ENCODE assay signal across 8 mouse cellular contexts in the genomic region with DNA sequence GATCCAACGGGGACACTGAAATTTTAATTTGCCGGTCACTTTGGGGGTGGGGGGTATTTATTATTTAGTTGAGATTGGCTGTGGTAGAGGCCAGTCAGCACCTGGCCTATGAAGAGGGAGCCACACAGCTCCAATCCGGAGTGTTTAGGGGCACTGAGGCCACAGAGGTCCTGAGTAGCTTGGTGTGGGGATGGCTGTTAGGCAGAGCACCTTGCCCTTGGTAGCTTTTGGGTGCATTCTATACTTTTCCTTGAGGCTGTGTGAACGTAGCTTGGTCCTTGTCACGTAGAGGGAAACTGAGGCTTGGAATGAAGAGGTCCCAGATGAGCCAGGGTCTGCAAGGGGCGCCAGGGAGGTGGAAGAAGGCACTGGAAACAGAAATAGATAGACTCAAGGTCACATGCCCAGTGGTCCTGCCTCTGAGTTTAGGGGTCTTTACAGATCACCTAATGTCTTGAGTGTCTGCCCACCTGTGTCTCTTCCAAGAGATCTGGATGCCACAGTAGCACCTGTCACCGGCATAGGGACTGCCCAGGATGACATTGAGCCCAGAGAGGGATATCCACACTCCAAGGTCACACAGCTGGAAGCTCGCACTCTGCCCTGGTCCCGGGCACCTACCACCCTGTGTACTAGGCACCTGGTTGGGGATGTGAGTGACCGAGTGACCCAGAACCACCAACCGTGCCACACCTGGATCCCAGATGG. TPM values are rescaled to one million over a fixed set of nuclear protein-coding genes. Genes with fewer than 3 reads are reported as not detected.
A peak's percentile ranks its signal among the peaks of the same experiment; 100 is the strongest.
DNase-seq lines count a peak whose midpoint lies in the region; ATAC-seq lines count a peak whose summit lies in the region.

No protein-coding gene starts in this region.

- H3K27me3 ChIP-seq in kidney, embryonic 16.5 days (ENCODE audit: insufficient read depth, low read length): no peaks in the 10 kb centered on the region
- H3K27me3 ChIP-seq in embryonic facial prominence, embryonic 11.5 days (ENCODE audit: control insufficient read depth, insufficient read depth, low read length): peaks cover 13% of the 10 kb centered on the region
- H3K27me3 ChIP-seq in hindbrain, embryonic 15.5 days: peaks cover 17% of the 10 kb centered on the region
- H3K27me3 ChIP-seq in midbrain, embryonic 16.5 days (ENCODE audit: control insufficient read depth, insufficient read depth, low read depth, low read length): peaks cover 17% of the 10 kb centered on the region

- H3K4me2 ChIP-seq in kidney, embryonic 16.5 days (replicated peaks; ENCODE audit: low read depth, low read length): peak overlapping the region; percentile 89
- peak overlapping the region; percentile 91 for H3K4me2 ChIP-seq in embryonic facial prominence, embryonic 11.5 days (ENCODE audit: low read depth, low read length)
- H3K4me2 ChIP-seq in hindbrain, embryonic 15.5 days: peak overlapping the region; percentile 97
- peak overlapping the region; percentile 93 for H3K4me2 ChIP-seq in midbrain, embryonic 16.5 days (ENCODE audit: low read length)

- no peak for DNase-seq in kidney, postnatal 25 days
- no peak for DNase-seq in embryonic facial prominence, embryonic 11.5 days (ENCODE audit: low spot score)
- DNase-seq in thymus, postnatal 36 days: no peak
- no peak for DNase-seq in gastrocnemius, adult 8-10 months (ENCODE audit: low spot score in 2 of 2)
- DNase-seq in c-Kit-positive CD71-positive TER-119-positive erythroid progenitor cells, embryonic 14.5 days (ENCODE audit: low spot score): no peak

- peak overlapping the region; percentile 93 for H3K27ac ChIP-seq in kidney, embryonic 16.5 days (ENCODE audit: low read length)
- no peak overlapping the region for H3K27ac ChIP-seq in embryonic facial prominence, embryonic 11.5 days (replicated peaks; ENCODE audit: low read depth, low read length)
- H3K27ac ChIP-seq in hindbrain, embryonic 15.5 days (replicated peaks): peak overlapping the region; percentile 84; the same call in 1 of the 2 replicates
- no peak overlapping the region for H3K27ac ChIP-seq in midbrain, embryonic 16.5 days (ENCODE audit: low read length)

- ATAC-seq in kidney, embryonic 16.5 days (ENCODE audit: low FRiP score, low TSS enrichment): no peak
- no peak for ATAC-seq in embryonic facial prominence, embryonic 11.5 days (replicated peaks; ENCODE audit: insufficient number of reproducible peaks, low FRiP score, low TSS enrichment, low read depth)
- ATAC-seq in hindbrain, embryonic 15.5 days (ENCODE audit: low FRiP score, low read depth): no peak
- no peak for ATAC-seq in midbrain, embryonic 16.5 days

- peaks cover 11% of the 10 kb centered on the region for H3K36me3 ChIP-seq in kidney, embryonic 16.5 days (ENCODE audit: insufficient read depth, low read length)
- H3K36me3 ChIP-seq in embryonic facial prominence, embryonic 11.5 days (replicated peaks; ENCODE audit: control insufficient read depth, insufficient read depth, low read depth, low read length): peaks cover 3% of the 10 kb centered on the region
- peaks cover 5% of the 10 kb centered on the region for H3K36me3 ChIP-seq in hindbrain, embryonic 15.5 days
- H3K36me3 ChIP-seq in midbrain, embryonic 16.5 days (ENCODE audit: control insufficient read depth, insufficient read depth, low read length): peaks cover 3% of the 10 kb centered on the region

- peak overlapping the region; percentile 91 for H3K9ac ChIP-seq in kidney, embryonic 16.5 days (replicated peaks; ENCODE audit: low read length)
- peak overlapping the region; percentile 90 for H3K9ac ChIP-seq in embryonic facial prominence, embryonic 11.5 days (replicated peaks; ENCODE audit: low read length)
- peak overlapping the region; percentile 85 for H3K9ac ChIP-seq in hindbrain, embryonic 15.5 days
- peak overlapping the region; percentile 88 for H3K9ac ChIP-seq in midbrain, embryonic 16.5 days (ENCODE audit: low read depth, low read length)

- H3K4me1 ChIP-seq in kidney, embryonic 16.5 days (ENCODE audit: insufficient read depth, low read length): peaks cover 52% of the 10 kb centered on the region
- peaks cover 18% of the 10 kb centered on the region for H3K4me1 ChIP-seq in embryonic facial prominence, embryonic 11.5 days (ENCODE audit: control insufficient read depth, insufficient read depth, low read length)
- H3K4me1 ChIP-seq in hindbrain, embryonic 15.5 days (replicated peaks): peaks cover 64% of the 10 kb centered on the region
- peaks cover 39% of the 10 kb centered on the region for H3K4me1 ChIP-seq in midbrain, embryonic 16.5 days (ENCODE audit: control insufficient read depth, insufficient read depth, low read length)

- WGBS in kidney, embryonic 16.5 days: 55% methylated on average over 11 of the region's 11 CpGs
- 55% methylated on average over 11 of the region's 11 CpGs for WGBS in embryonic facial prominence, embryonic 11.5 days
- 64% methylated on average over 11 of the region's 11 CpGs for WGBS in hindbrain, embryonic 15.5 days
- WGBS in midbrain, embryonic 16.5 days: 61% methylated on average over 11 of the region's 11 CpGs

- H3K4me3 ChIP-seq in kidney, embryonic 16.5 days (ENCODE audit: low read length): peak overlapping the region; percentile 77
- H3K4me3 ChIP-seq in embryonic facial prominence, embryonic 11.5 days (ENCODE audit: low read depth, low read length): peak overlapping the region; percentile 82
- H3K4me3 ChIP-seq in hindbrain, embryonic 15.5 days: peak overlapping the region; percentile 96
- peak overlapping the region; percentile 90 for H3K4me3 ChIP-seq in midbrain, embryonic 16.5 days (ENCODE audit: low read depth, low read length)

- no peaks in the 10 kb centered on the region for H3K9me3 ChIP-seq in kidney, embryonic 16.5 days (ENCODE audit: low read length)
- H3K9me3 ChIP-seq in embryonic facial prominence, embryonic 11.5 days (replicated peaks; ENCODE audit: control insufficient read depth, low read length): no peaks in the 10 kb centered on the region
- no peaks in the 10 kb centered on the region for H3K9me3 ChIP-seq in hindbrain, embryonic 15.5 days
- no peaks in the 10 kb centered on the region for H3K9me3 ChIP-seq in midbrain, embryonic 16.5 days (replicated peaks; ENCODE audit: control insufficient read depth, low read length, poor library complexity, severe bottlenecking)

RNA-seq across cellular contexts. Expression of a gene that starts 4.0 kb away (rescaled TPM):
- polyA plus RNA-seq in kidney, embryonic 16.5 days (2015; fragmentation: Nextera tagmentation; extraction: Ambion mirVana): 24.4 and 25.2 TPM in 2 replicates
- 4.9 and 5.5 TPM in 2 replicates for polyA plus RNA-seq in embryonic facial prominence, embryonic 11.5 days (2014; fragmentation: Nextera tagmentation; extraction: Ambion mirVana)
- 15.3 and 16.2 TPM in 2 replicates for polyA plus RNA-seq in hindbrain, embryonic 15.5 days (2015; fragmentation: Nextera tagmentation; extraction: Ambion mirVana)
- 11.3 and 12.6 TPM in 2 replicates for polyA plus RNA-seq in midbrain, embryonic 16.5 days (2015; fragmentation: Nextera tagmentation; extraction: Ambion mirVana)
- 10 to 100 TPM; 24.8 to 28.9 (median 25.5) TPM for total RNA-seq in gastrocnemius, adult 8-10 months (2022)

RNA-seq across cellular contexts. Expression of a gene that starts 28.7 kb away (rescaled TPM):
- polyA plus RNA-seq in kidney, embryonic 16.5 days (2015; fragmentation: Nextera tagmentation; extraction: Ambion mirVana): 51.0 and 56.2 TPM in 2 replicates
- polyA plus RNA-seq in embryonic facial prominence, embryonic 11.5 days (2014; fragmentation: Nextera tagmentation; extraction: Ambion mirVana): 36.1 and 46.5 TPM in 2 replicates
- 52.2 and 61.2 TPM in 2 replicates for polyA plus RNA-seq in hindbrain, embryonic 15.5 days (2015; fragmentation: Nextera tagmentation; extraction: Ambion mirVana)
- polyA plus RNA-seq in midbrain, embryonic 16.5 days (2015; fragmentation: Nextera tagmentation; extraction: Ambion mirVana): 49.7 and 52.2 TPM in 2 replicates
- total RNA-seq in gastrocnemius, adult 8-10 months (2022): 10 to 100 TPM; 14.0 to 19.0 (median 16.2) TPM

RNA-seq across cellular contexts. Expression of a gene that starts 33.3 kb away (rescaled TPM):
- polyA plus RNA-seq in kidney, embryonic 16.5 days (2015; fragmentation: Nextera tagmentation; extraction: Ambion mirVana): 195 and 207 TPM in 2 replicates
- 191 and 192 TPM in 2 replicates for polyA plus RNA-seq in embryonic facial prominence, embryonic 11.5 days (2014; fragmentation: Nextera tagmentation; extraction: Ambion mirVana)
- polyA plus RNA-seq in hindbrain, embryonic 15.5 days (2015; fragmentation: Nextera tagmentation; extraction: Ambion mirVana): 248 and 259 TPM in 2 replicates
- 227 and 233 TPM in 2 replicates for polyA plus RNA-seq in midbrain, embryonic 16.5 days (2015; fragmentation: Nextera tagmentation; extraction: Ambion mirVana)
- 100 to 1,000 TPM; 197 to 233 (median 208) TPM for total RNA-seq in gastrocnemius, adult 8-10 months (2022)

RNA-seq across cellular contexts. Expression of a gene that starts 37.5 kb away (rescaled TPM):
- polyA plus RNA-seq in kidney, embryonic 16.5 days (2015; fragmentation: Nextera tagmentation; extraction: Ambion mirVana): 663 and 672 TPM in 2 replicates
- 417 and 424 TPM in 2 replicates for polyA plus RNA-seq in embryonic facial prominence, embryonic 11.5 days (2014; fragmentation: Nextera tagmentation; extraction: Ambion mirVana)
- 532 and 536 TPM in 2 replicates for polyA plus RNA-seq in hindbrain, embryonic 15.5 days (2015; fragmentation: Nextera tagmentation; extraction: Ambion mirVana)
- 535 and 543 TPM in 2 replicates for polyA plus RNA-seq in midbrain, embryonic 16.5 days (2015; fragmentation: Nextera tagmentation; extraction: Ambion mirVana)
- total RNA-seq in gastrocnemius, adult 8-10 months (2022): 1,000 to 10,000 TPM; 1,293 to 1,550 (median 1,345) TPM

RNA-seq across cellular contexts. Expression of a gene that starts 40.3 kb away (rescaled TPM):
- 0.24 and 0.29 TPM in 2 replicates for polyA plus RNA-seq in kidney, embryonic 16.5 days (2015; fragmentation: Nextera tagmentation; extraction: Ambion mirVana)
- polyA plus RNA-seq in embryonic facial prominence, embryonic 11.5 days (2014; fragmentation: Nextera tagmentation; extraction: Ambion mirVana): 0.08 TPM in 2 replicates
- polyA plus RNA-seq in hindbrain, embryonic 15.5 days (2015; fragmentation: Nextera tagmentation; extraction: Ambion mirVana): 0.30 and 0.39 TPM in 2 replicates
- polyA plus RNA-seq in midbrain, embryonic 16.5 days (2015; fragmentation: Nextera tagmentation; extraction: Ambion mirVana): 0.24 and 0.33 TPM in 2 replicates
- under 1 TPM in 1 of 4 experiments, not detected in 3; 0.44 TPM for total RNA-seq in gastrocnemius, adult 8-10 months (2022)

Comparison
In these comparisons a context has a peak if more than half of its experiments do, and no peak if none do; other contexts are left out.
1. H3K27ac ChIP-seq: peak in kidney, embryonic 16.5 days (single experiment) and hindbrain, embryonic 15.5 days (single experiment); none in embryonic facial prominence, embryonic 11.5 days (single experiment) and midbrain, embryonic 16.5 days (single experiment).
2. Peak in every context shown above with its lines, with median percentiles within 50 percentile points of each other: H3K4me2 ChIP-seq, H3K4me3 ChIP-seq and H3K9ac ChIP-seq.